In genomic region chr3:107636236-107636635, GRCm38 (mm10) we compare ENCODE assay signal across 48 mouse cellular contexts. TPM values are rescaled to one million over a fixed set of nuclear protein-coding genes. Genes with fewer than 3 reads are reported as not detected.
"Had no signal": no experiment of that assay in that cellular context is flagged by ENCODE, and none has a peak within 500 bp of the region (broad histone marks: within the 10 kb centered on the region; RNA-seq: fewer than 3 reads in every experiment).

No protein-coding gene starts in this region.

- H3K4me1 ChIP-seq: hindbrain, embryonic 12.5 days; hindbrain, embryonic 15.5 days; intestine, embryonic 15.5 days had no signal

- H3K36me3 ChIP-seq: heart, embryonic 13.5 days; heart, embryonic 15.5 days; hindbrain, embryonic 10.5 days; hindbrain, embryonic 12.5 days; hindbrain, embryonic 13.5 days; hindbrain, embryonic 15.5 days; intestine, embryonic 15.5 days; kidney, embryonic 15.5 days had no signal

- H3K9me3 ChIP-seq: heart, embryonic 13.5 days; heart, embryonic 15.5 days; hindbrain, embryonic 10.5 days; hindbrain, embryonic 12.5 days; hindbrain, embryonic 13.5 days; hindbrain, embryonic 15.5 days; intestine, embryonic 15.5 days; kidney, embryonic 15.5 days had no signal

- H3K9ac ChIP-seq: heart, embryonic 13.5 days; heart, embryonic 15.5 days; hindbrain, embryonic 12.5 days; hindbrain, embryonic 13.5 days; hindbrain, embryonic 14.5 days; hindbrain, embryonic 15.5 days; intestine, embryonic 15.5 days; kidney, embryonic 15.5 days had no signal

- H3K27me3 ChIP-seq: heart, embryonic 13.5 days; heart, embryonic 15.5 days; hindbrain, embryonic 12.5 days; hindbrain, embryonic 13.5 days; hindbrain, embryonic 15.5 days; intestine, embryonic 15.5 days; kidney, embryonic 15.5 days had no signal

- H3K4me3 ChIP-seq: heart, adult 2 months; heart, embryonic 13.5 days; heart, embryonic 15.5 days; hindbrain, embryonic 10.5 days; hindbrain, embryonic 12.5 days; hindbrain, embryonic 13.5 days; hindbrain, embryonic 15.5 days; intestine, embryonic 15.5 days; kidney, embryonic 15.5 days; layer of hippocampus, adult 2 months; left cerebral cortex, adult 2 months had no signal

- DNase-seq: heart, adult 2 months; heart, postnatal 10 days; heart, postnatal 14 days; heart, postnatal 36 days; heart, postnatal 4 days; kidney, adult 2 months; kidney, adult 8-10 months; kidney, adult 9 months; kidney, postnatal 14 days; kidney, postnatal 25 days; kidney, postnatal 4 days; layer of hippocampus, adult 9-11 months; layer of hippocampus, postnatal 36 days had no signal

- H3K4me2 ChIP-seq: heart, embryonic 13.5 days; heart, embryonic 15.5 days; hindbrain, embryonic 12.5 days; hindbrain, embryonic 13.5 days; hindbrain, embryonic 14.5 days; hindbrain, embryonic 15.5 days; intestine, embryonic 15.5 days; kidney, embryonic 15.5 days had no signal

- H3K27ac ChIP-seq: heart, adult 2 months; heart, embryonic 13.5 days; heart, embryonic 15.5 days; hindbrain, embryonic 10.5 days; hindbrain, embryonic 12.5 days; hindbrain, embryonic 13.5 days; hindbrain, embryonic 14.5 days; hindbrain, embryonic 15.5 days; hindbrain, postnatal 0 days; intestine, embryonic 15.5 days; kidney, embryonic 15.5 days; kidney, postnatal 0 days; layer of hippocampus, adult 2 months; left cerebral cortex, adult 2 months had no signal

- ATAC-seq: hindbrain, embryonic 16.5 days; hindbrain, postnatal 0 days; inflammation-experienced regulatory T-cells, adult 6 months; intestine, embryonic 15.5 days; intestine, embryonic 16.5 days; intestine, postnatal 0 days had no signal

RNA-seq across cellular contexts. Expression of gene Gm10961, which starts 5.1 kb away (rescaled TPM):
- total RNA-seq: heart, adult 2 months; heart, adult 8-10 months; heart, postnatal 10 days; heart, postnatal 14 days; heart, postnatal 25 days; heart, postnatal 36 days; heart, postnatal 4 days; hematopoietic stem cell, adult 5-6 weeks; hindbrain, postnatal 0 days; layer of hippocampus, adult 18-20 months; layer of hippocampus, adult 2 months; layer of hippocampus, adult 8-10 months; layer of hippocampus, postnatal 10 days; layer of hippocampus, postnatal 14 days; layer of hippocampus, postnatal 25 days; layer of hippocampus, postnatal 36 days; left cerebral cortex, adult 18-20 months; left cerebral cortex, adult 2 months; left cerebral cortex, adult 8-10 months had no signal
- polyA plus RNA-seq: heart, adult 2 months; heart, embryonic 13.5 days; heart, embryonic 14.5 days; heart, embryonic 15.5 days; heart, embryonic 16.5 days; heart, postnatal 0 days; hindbrain, embryonic 10.5 days; hindbrain, embryonic 11.5 days; hindbrain, embryonic 12.5 days; hindbrain, embryonic 13.5 days; hindbrain, embryonic 14.5 days; hindbrain, embryonic 15.5 days; hindbrain, embryonic 16.5 days; hindbrain, postnatal 0 days; inflammation-experienced regulatory T-cells, adult 6 months; intestine, embryonic 14.5 days; intestine, embryonic 15.5 days; intestine, embryonic 16.5 days; intestine, postnatal 0 days; kidney, adult 2 months; kidney, embryonic 14.5 days; kidney, embryonic 15.5 days; kidney, embryonic 16.5 days; kidney, postnatal 0 days; large intestine, adult 2 months had no signal

RNA-seq across cellular contexts. Expression of gene Alx3, which starts 41.4 kb away (rescaled TPM):
- total RNA-seq: heart, adult 2 months; heart, adult 8-10 months; heart, postnatal 14 days; heart, postnatal 25 days; heart, postnatal 36 days; heart, postnatal 4 days; hematopoietic stem cell, adult 5-6 weeks had no signal
- polyA plus RNA-seq: heart, adult 2 months; heart, embryonic 14.5 days; heart, postnatal 0 days; hindbrain, embryonic 14.5 days; inflammation-experienced regulatory T-cells, adult 6 months; intestine, embryonic 14.5 days; intestine, embryonic 16.5 days; intestine, postnatal 0 days; kidney, adult 2 months; kidney, embryonic 16.5 days; large intestine, adult 2 months had no signal
